Mouse (Mus musculus) midbrain, postnatal 0 days (tissue): ENCODE measurements at regions not wholly inside any gene's neighbourhood (a gene's known extent, or its start where the extent isn't known, plus 50 kb on each side); places are given as distances from the start of the nearest gene placed in this dataset.
A peak's percentile ranks its signal among the peaks of the same experiment; 100 is the strongest.
"Not testable (repeated sequence)": the region's sequence is repeated elsewhere in the genome, so short reads cannot be mapped to it uniquely, and the experiment has no call there.

ENCODE experiments used
- ATAC-seq: fragments of 200-750 bp; cut with Nextera tagmentation; 2 replicates; pipeline ENCODE4 v1.8.0; 2017; ENCODE audit warnings: moderate number of reproducible peaks, mild to moderate bottlenecking, moderate TSS enrichment, moderate library complexity; ENCODE audit not compliant: low FRiP score
- DNase-seq: peaks from one replicate; pipeline ENCODE4 v3.0.0-alpha.2; 2015; ENCODE audit warnings: low spot score
- H3K27ac ChIP-seq: fragments of 300-500 bp; sonication (generic); 2 replicates; pipeline ENCODE4 v1.5.1; 2014; ENCODE audit warnings: low read depth, mild to moderate bottlenecking, low read length, mixed read lengths
- H3K27me3 ChIP-seq: fragments of 300-500 bp; sonication (generic); 2 replicates; pipeline ENCODE4 v1.6.1; 2014; ENCODE audit warnings: low read length, control low read depth, mixed read lengths; ENCODE audit not compliant: insufficient read depth
- H3K36me3 ChIP-seq: fragments of 300-500 bp; sonication (generic); 2 replicates; pipeline ENCODE4 v1.6.1; 2014; ENCODE audit warnings: low read length, control low read depth, mixed read lengths; ENCODE audit not compliant: insufficient read depth
- H3K4me1 ChIP-seq: fragments of 300-500 bp; sonication (generic); 2 replicates; pipeline ENCODE4 v1.6.1; 2014; ENCODE audit warnings: mild to moderate bottlenecking, control low read depth, antibody characterized with exemption, low read length, mixed read lengths; ENCODE audit not compliant: insufficient read depth
- H3K4me2 ChIP-seq: fragments of 300-500 bp; sonication (generic); 2 replicates; pipeline ENCODE4 v1.6.1; 2014; ENCODE audit warnings: low read depth, mild to moderate bottlenecking, low read length, mixed read lengths; ENCODE audit not compliant: poor library complexity, severe bottlenecking
- H3K4me3 ChIP-seq: fragments of 300-500 bp; sonication (generic); 2 replicates; pipeline ENCODE4 v1.5.1; 2014; ENCODE audit warnings: low read depth, mild to moderate bottlenecking, low read length, moderate library complexity
- H3K9ac ChIP-seq: fragments of 300-500 bp; sonication (generic); replicated peaks from 2 replicates; pipeline ENCODE4 v1.6.1; 2014; ENCODE audit warnings: mild to moderate bottlenecking, low read length, moderate library complexity, mixed read lengths; ENCODE audit not compliant: poor library complexity, severe bottlenecking
- H3K9me3 ChIP-seq: fragments of 300-500 bp; sonication (generic); 2 replicates; pipeline ENCODE4 v1.6.1; 2016; ENCODE audit warnings: low read length, control low read depth
- CTCF ChIP-seq: IDR thresholded peaks from 2 replicates; pipeline ENCODE4 v1.5.1; 2016; ENCODE audit warnings: antibody characterized with exemption, mild to moderate bottlenecking
- WGBS: fragments of 180-500 bp; shearing (Covaris S2); extraction: QIAGEN DNeasy Blood & Tissue Kit; methylation state at CpG from one replicate; pipeline ENCODE4 v1.1.7; 2014; 5-methylcytosine and 5-hydroxymethylcytosine counted together

DNA sequence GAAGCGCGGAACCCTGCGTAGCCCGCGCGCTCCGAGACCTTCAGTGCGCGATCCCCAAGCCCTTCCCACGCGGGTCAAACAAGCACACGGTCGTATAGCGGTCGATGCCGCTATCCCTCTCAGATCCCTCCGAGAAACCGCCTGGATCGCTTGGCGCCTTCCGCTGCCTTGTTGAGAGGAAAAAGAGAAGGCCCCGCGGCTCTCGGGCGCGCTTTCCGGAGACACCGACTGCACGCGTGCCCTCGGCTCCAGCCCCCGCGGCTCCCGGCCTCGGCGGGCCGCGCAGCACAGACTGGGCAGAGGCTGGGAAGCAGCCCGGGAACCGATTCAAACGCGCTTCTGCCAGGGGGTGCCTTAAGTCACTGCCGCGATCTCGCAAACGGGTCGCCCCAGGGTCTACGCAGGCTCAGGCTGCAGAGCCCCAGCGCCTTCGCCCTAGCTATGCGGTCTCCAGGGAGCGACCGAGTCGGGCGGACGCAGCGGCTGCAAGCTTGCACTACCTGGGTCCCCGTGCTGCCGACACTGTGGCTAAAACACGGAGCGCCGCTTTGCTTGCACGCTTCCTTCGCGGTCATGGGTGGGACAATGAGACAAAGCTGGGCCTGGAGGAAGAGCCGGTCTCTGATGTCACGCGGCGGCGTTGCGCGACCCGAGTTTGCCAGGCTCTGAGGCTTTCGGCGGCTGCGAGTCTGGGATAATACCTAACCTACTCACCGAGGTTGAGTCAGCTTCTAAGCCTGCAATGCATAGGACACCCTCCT lies 87.3 kb downstream of the Crisp4 start:
- peak overlapping the region; percentile 78 for H3K4me3 ChIP-seq
- whole genome bisulfite sequencing: under 1% methylated on average over 74 of the region's 77 CpGs
- H3K27ac ChIP-seq: peak overlapping the region; percentile 80
- H3K4me1 ChIP-seq: no peaks in the 10 kb centered on the region
- no peaks in the 10 kb centered on the region for H3K9me3 ChIP-seq
- no peak for TF ChIP-seq CTCF
- ATAC-seq (peak; percentile 82), DNase-seq (peak; percentile 63)
- peak overlapping the region; percentile 88 for H3K4me2 ChIP-seq
- H3K27me3 ChIP-seq: peaks cover 13% of the 10 kb centered on the region; the same call in 1 of the 2 replicates
- peak overlapping the region; percentile 83 for H3K9ac ChIP-seq
- no peaks in the 10 kb centered on the region for H3K36me3 ChIP-seq

DNA sequence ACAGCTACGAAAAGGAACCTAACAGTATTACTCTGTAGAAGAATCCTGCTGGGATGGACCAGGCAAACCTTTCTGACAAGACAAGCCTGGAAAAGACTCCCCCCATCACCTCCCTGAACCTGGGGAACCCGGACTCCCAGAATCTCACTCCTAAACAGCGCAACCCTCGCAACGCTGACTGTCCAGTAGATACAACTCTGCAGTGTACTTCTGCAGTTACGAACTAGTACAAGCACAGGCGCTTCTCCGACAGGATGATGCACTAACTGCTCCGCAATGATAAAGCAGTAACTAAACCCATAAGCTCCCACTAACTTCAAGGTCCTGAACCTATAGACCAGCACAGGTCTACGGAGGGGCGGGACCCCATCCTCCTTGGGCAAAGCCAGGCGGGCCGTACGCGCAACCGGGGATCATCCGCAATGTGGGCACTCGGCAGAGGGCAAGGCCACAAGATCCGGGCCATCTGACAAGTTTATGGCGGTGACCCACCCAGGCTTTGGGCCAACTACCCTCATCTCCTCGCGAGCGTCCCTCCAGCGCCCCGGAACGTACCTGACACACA lies 88.0 kb downstream of the Crisp4 start:
- H3K9ac ChIP-seq: peak overlapping the region; percentile 83
- H3K36me3 ChIP-seq: no peaks in the 10 kb centered on the region
- DNase-seq: peak; percentile 2
- peaks cover 13% of the 10 kb centered on the region; the same call in 1 of the 2 replicates for H3K27me3 ChIP-seq
- H3K9me3 ChIP-seq: no peaks in the 10 kb centered on the region
- peak overlapping the region; percentile 80 for H3K27ac ChIP-seq
- no peaks in the 10 kb centered on the region for H3K4me1 ChIP-seq
- no peak for TF ChIP-seq CTCF
- H3K4me2 ChIP-seq: peak overlapping the region; percentile 88
- ATAC-seq: peak; percentile 59
- H3K4me3 ChIP-seq: peak overlapping the region; percentile 78
- under 1% methylated on average over 26 of the region's 26 CpGs for WGBS

DNA sequence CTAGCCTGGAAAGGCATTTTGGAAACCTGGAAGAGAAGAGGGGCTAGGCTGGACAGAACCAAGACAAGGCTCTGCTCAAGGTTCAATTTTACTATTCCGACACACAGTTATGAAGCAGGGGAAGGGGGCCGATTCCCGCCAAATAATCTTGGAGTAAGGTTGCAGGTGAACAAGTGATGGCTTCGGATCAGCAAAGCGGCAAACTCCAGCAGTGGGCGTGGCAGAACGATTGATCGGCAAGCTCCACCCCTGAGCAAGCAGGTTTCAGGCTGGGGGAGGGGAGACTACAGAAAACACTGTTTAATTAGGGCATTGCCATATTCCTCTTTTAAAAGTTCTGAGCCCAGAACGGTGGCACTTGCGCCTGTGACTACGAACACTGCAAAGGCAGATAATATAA lies 88.7 kb downstream of the Crisp4 start:
- 0 out of 2 replicates have a peak overlapping the region, but pooled peaks have one; percentile 83 for H3K9ac ChIP-seq
- DNase-seq: not testable (repeated sequence)
- 6% methylated on average over 11 of the region's 11 CpGs for WGBS

DNA sequence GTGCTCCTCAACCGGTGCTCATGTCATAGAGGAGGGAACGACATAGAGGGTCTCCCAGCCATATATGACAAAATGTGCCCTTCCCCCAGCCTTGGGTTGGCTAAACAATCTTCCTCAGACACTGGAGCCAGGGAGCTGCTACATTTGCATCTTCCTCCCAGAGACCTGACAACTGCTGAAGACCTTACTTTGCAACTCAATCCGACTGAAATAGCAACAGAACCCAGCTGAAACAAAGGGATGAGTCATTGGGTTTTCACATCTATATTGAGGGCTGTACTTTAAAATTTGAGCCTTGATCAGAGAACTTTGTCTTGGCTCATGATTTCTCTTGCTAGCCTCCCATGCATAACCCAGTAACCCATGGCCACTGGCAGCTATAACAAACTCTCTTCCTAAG lies 115.5 kb downstream of the Crisp4 start:
- WGBS: 64% methylated on average over 3 of the region's 3 CpGs
- no peak for TF ChIP-seq CTCF

More for the DNA sequence above, 88.7 kb downstream of the Crisp4 start:
- Histone ChIP-seq H3K4me2 (peak overlapping the region; percentile 88), H3K27me3 (peaks cover 13% of the 10 kb centered on the region; the same call in 1 of the 2 replicates), H3K4me3 (peak overlapping the region; percentile 78)
- not testable (repeated sequence) for H3K27ac ChIP-seq, H3K36me3 ChIP-seq, H3K4me1 ChIP-seq, H3K9me3 ChIP-seq, ATAC-seq

DNA sequence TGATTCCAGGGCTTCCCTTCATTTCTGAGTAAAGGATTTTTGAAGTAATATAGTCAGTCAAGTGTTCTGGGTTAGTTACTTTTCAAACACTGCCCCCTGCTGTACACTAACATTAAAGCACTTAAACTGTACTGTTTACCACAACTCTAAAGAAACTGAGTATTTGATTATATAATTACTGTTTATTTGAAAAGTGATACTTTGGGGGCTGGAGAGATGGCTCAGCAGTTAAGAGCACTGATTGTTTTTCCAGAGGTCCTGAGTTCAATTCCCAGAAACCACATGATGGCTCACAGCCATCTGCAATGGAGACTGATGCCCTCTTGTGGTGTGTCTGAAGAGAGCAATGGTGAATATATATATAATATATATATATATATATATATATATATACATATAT lies 132.8 kb downstream of the Crisp4 start:
- peak; percentile 35 for DNase-seq
- not testable (repeated sequence) for H3K9me3 ChIP-seq, ATAC-seq, H3K4me3 ChIP-seq, H3K27ac ChIP-seq, H3K9ac ChIP-seq, H3K4me1 ChIP-seq, H3K4me2 ChIP-seq, H3K36me3 ChIP-seq, H3K27me3 ChIP-seq
- peak; percentile 63 for TF ChIP-seq CTCF

More for the DNA sequence above, 115.5 kb downstream of the Crisp4 start:
- no peak overlapping the region for H3K9ac ChIP-seq
- ATAC-seq (no peak; the same call in 1 of the 2 replicates), DNase-seq (no peak)
- H3K27ac ChIP-seq: no peak overlapping the region
- H3K4me3 ChIP-seq: no peak overlapping the region
- no peaks in the 10 kb centered on the region for H3K27me3 ChIP-seq
- no peaks in the 10 kb centered on the region for H3K4me1 ChIP-seq
- no peak overlapping the region for H3K4me2 ChIP-seq
- no peaks in the 10 kb centered on the region for H3K36me3 ChIP-seq
- H3K9me3 ChIP-seq: no peaks in the 10 kb centered on the region

DNA sequence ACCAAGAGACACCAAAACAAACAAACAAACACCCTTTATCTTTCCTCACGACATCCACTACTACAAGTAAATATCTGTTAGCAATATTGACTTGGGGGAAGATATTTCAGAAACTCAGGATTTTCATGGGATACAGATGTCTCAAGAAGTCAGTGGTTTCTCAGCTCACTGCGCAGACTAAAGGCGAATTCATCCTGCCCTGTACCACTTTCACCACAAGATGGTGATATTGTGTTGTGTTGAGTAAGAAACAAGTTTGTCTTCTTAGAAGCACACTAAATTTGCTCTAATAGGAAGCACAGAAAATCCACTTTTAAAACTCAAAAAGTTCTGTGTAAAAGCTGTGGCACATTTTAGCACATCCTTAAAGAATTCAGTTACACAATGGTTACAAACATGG lies 165.1 kb downstream of the Crisp4 start:
- Histone ChIP-seq H3K9ac (no peak overlapping the region), H3K9me3 (no peaks in the 10 kb centered on the region), H3K27ac (no peak overlapping the region), H3K27me3 (no peaks in the 10 kb centered on the region), H3K4me3 (no peak overlapping the region), H3K4me2 (no peak overlapping the region), H3K36me3 (no peaks in the 10 kb centered on the region), H3K4me1 (no peaks in the 10 kb centered on the region)
- DNase-seq: peak; percentile 79
- peak; percentile 93 for TF ChIP-seq CTCF
- WGBS: 22% methylated on average over 3 of the region's 3 CpGs
- peak; percentile 66; the same call in 1 of the 2 replicates for ATAC-seq
